Mouse (Mus musculus) erythroblast, embryonic 14.5 days (primary cell): ENCODE data around the gene 9930111J21Rik2. TPM values are rescaled to one million over a fixed set of nuclear protein-coding genes. Genes with fewer than 3 reads are reported as not detected.
"Not testable (repeated sequence)": the region's sequence is repeated elsewhere in the genome, so short reads cannot be mapped to it uniquely, and the experiment has no call there.

ENCODE experiments used
- H3K27me3 ChIP-seq: 2 replicates; pipeline ENCODE4 v1.6.1; 2012; ENCODE audit warnings: inconsistent platforms; ENCODE audit not compliant: control insufficient read depth
- H3K36me3 ChIP-seq: 2 replicates; pipeline ENCODE4 v1.6.1; 2012; ENCODE audit warnings: mild to moderate bottlenecking, inconsistent platforms; ENCODE audit not compliant: control insufficient read depth
- H3K4me1 ChIP-seq: 2 replicates; pipeline ENCODE4 v1.6.1; 2012; ENCODE audit warnings: inconsistent platforms; ENCODE audit not compliant: control insufficient read depth
- H3K4me3 ChIP-seq: replicated peaks from 2 replicates; pipeline ENCODE3; 2012; ENCODE audit warnings: moderate library complexity, mild to moderate bottlenecking, inconsistent platforms
- H3K9me3 ChIP-seq: 2 replicates; pipeline ENCODE4 v1.6.1; 2012; ENCODE audit warnings: low read length, inconsistent platforms, mixed read lengths; ENCODE audit not compliant: control insufficient read depth
- GATA1 ChIP-seq: IDR thresholded peaks from 2 replicates; pipeline ENCODE4 v1.6.1; 2012; ENCODE audit warnings: low read length, inconsistent platforms, mixed read lengths
- TAL1 ChIP-seq: IDR thresholded peaks from 3 replicates; pipeline ENCODE4 v1.6.1; 2012; ENCODE audit warnings: low read length, inconsistent platforms, mixed read lengths
- polyA plus RNA-seq: library from polyadenylated mRNA; stranded (reverse); fragments of >175 nt; gene quantifications from 2 replicates; pipeline ENCODE4 v1.2.3, GENCODE M21; 2012

Gene 9930111J21Rik2
- polyA plus RNA-seq, 1 experiment: not detected

DNA sequence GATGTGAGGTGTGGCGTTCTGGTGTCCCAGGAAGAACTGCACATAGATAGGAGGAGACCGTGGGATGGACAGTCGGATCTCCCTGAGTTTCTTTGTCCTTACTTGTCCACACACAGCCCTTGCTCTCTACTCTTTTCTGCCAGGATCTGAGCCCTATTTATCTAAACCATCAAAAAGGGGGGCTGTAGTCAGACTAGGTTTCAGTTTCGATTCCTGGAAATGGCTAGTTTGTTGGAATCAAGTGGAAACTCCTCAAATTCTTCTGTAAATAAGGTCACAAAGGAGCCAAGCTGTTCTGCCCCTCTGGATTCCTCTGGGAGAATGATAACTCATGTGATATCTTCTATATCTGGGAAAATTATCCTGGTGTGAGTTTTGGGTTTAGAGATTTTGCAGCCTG is 30.3 kb upstream of the 9930111J21Rik2 start:
- H3K36me3 ChIP-seq: no peaks in the 10 kb centered on the region
- no peak overlapping the region for H3K4me3 ChIP-seq
- H3K9me3 ChIP-seq: no peaks in the 10 kb centered on the region
- TF ChIP-seq GATA1 (no peak), TAL1 (no peak)
- H3K27me3 ChIP-seq: no peaks in the 10 kb centered on the region
- H3K4me1 ChIP-seq: peaks cover 44% of the 10 kb centered on the region

DNA sequence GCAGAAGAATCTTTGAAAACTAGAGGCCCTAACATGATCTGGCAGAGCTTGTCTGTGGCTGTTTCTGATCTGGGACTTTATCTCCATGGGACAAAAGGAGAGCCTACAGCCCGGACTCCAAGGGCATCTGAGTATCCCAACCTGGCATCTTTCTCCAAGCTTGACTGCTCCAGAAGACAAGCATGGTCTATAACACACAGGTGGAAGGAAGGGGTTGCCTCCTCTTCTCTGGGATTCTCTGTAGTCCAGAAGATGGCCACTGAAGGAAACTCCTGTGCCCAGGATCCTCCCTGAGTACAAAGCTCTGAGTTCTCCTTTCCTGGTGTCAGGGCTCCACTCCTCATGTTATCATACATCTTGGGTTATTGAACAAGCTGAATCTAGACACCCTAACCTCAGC is 29.6 kb upstream of the 9930111J21Rik2 start:
- TF ChIP-seq TAL1 (no peak), GATA1 (no peak)
- no peak overlapping the region for H3K4me3 ChIP-seq
- H3K4me1 ChIP-seq: peaks cover 38% of the 10 kb centered on the region
- H3K36me3 ChIP-seq: no peaks in the 10 kb centered on the region
- no peaks in the 10 kb centered on the region for H3K9me3 ChIP-seq
- H3K27me3 ChIP-seq: no peaks in the 10 kb centered on the region

DNA sequence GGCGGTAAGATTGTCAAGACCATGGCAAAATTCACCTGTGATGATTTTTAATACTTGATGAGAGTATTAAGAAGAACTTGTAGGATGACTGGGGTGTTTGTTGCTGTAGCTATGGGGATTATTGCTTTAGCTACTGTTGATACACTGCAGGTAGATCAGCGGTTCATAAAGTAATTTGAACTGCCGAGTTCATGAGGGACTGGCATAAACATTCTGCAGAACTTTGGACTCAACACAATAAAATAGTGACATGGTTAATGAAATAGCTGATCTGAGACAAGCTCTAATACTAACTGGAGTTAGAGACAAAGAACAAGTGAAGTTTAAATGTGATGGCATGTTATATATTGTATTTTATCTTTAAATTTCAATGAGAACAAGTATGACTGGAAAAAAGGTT is 27.7 kb upstream of the 9930111J21Rik2 start:
- Histone ChIP-seq H3K36me3 (no peaks in the 10 kb centered on the region), H3K4me3 (no peak overlapping the region), H3K9me3 (no peaks in the 10 kb centered on the region), H3K4me1 (peaks cover 19% of the 10 kb centered on the region), H3K27me3 (no peaks in the 10 kb centered on the region)
- TF ChIP-seq TAL1: no peak

DNA sequence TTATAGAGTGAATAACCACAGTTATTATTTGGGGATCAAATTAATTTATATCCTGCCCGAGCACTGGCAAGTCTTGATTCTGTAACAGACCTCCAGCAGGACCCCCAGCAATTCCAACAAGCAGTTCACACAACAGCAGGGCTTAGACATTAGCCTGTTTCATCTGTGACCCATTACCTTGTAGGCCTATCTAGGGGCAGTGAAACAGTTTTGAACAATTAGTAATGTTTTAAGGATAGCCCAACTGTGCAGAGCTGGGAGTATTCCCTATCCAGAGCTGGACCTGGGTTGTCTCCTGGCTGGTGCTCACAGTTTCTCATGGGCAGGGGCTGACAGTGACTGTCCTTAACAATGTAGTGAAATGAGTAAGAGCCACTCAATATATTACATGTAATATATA is 26.0 kb upstream of the 9930111J21Rik2 start:
- Histone ChIP-seq H3K4me1 (peaks cover 12% of the 10 kb centered on the region), H3K9me3 (no peaks in the 10 kb centered on the region), H3K36me3 (no peaks in the 10 kb centered on the region), H3K4me3 (no peak overlapping the region), H3K27me3 (no peaks in the 10 kb centered on the region)
- no peak for TF ChIP-seq GATA1
- TF ChIP-seq TAL1: no peak

DNA sequence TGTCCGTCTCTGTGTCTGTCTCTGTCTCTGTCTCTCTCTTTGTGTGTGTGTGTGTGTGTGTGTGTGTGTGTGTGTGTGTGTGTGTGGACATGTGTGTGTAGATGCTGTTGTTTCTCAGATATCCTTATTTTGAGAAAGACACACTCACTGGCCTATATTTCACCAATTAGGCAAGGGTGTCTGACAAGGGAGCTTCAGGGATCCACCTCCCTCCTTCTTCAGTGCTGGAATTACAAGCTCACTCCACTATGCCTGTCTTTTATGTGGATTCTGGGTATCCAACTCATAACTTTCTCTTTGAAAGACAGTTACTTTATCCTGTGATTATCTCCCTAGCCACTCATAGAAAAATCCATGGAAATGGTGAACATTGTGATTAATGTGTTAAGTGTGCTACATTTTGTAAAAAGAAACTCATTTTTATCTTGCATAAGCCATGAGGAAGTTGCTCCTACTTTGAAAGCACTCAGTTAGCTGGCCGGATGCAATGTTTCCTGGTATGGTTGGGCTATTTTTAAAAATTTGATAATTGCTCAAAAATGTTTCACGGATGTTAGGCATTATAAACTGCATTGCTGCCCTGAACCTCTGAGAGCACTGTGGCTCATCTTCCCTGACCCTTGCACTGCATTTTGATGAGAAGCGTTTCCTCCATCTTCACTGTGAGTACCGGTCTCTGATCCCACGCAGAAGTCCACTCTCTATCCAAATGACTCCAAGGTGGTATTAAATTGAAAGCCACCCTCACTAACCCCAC is 25.1 kb upstream of the 9930111J21Rik2 start, which contains the start of gene Ifi47:
Ifi47 (plus strand) TSS at position 587 of the 757 bp plus-strand sequence.
- not testable (repeated sequence) for H3K36me3 ChIP-seq, H3K27me3 ChIP-seq, H3K4me3 ChIP-seq, H3K9me3 ChIP-seq, H3K4me1 ChIP-seq

DNA sequence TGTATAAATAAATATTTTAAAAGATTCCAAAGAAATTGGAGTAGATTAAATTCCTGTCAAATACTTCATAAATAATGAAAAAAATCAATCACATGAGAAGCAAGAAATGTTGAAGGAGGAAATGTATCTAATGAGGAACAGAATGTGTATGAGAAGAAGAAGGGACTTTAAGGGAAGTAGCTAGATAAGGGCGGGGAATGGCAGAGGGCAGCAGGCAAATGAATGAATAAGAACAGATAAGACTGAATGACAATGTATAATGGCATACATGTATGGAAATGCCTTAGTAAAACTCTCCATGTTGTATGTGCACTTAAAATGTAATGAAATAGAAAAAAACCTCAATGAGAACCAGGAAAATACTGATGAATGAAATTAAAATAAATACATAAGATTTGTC is 17.3 kb upstream of the 9930111J21Rik2 start:
- no peaks in the 10 kb centered on the region for H3K9me3 ChIP-seq
- peaks cover 2% of the 10 kb centered on the region; the same call in 1 of the 2 replicates for H3K4me1 ChIP-seq
- no peak for TF ChIP-seq GATA1
- TF ChIP-seq TAL1: no peak
- H3K36me3 ChIP-seq: no peaks in the 10 kb centered on the region
- H3K27me3 ChIP-seq: no peaks in the 10 kb centered on the region
- H3K4me3 ChIP-seq: no peak overlapping the region

DNA sequence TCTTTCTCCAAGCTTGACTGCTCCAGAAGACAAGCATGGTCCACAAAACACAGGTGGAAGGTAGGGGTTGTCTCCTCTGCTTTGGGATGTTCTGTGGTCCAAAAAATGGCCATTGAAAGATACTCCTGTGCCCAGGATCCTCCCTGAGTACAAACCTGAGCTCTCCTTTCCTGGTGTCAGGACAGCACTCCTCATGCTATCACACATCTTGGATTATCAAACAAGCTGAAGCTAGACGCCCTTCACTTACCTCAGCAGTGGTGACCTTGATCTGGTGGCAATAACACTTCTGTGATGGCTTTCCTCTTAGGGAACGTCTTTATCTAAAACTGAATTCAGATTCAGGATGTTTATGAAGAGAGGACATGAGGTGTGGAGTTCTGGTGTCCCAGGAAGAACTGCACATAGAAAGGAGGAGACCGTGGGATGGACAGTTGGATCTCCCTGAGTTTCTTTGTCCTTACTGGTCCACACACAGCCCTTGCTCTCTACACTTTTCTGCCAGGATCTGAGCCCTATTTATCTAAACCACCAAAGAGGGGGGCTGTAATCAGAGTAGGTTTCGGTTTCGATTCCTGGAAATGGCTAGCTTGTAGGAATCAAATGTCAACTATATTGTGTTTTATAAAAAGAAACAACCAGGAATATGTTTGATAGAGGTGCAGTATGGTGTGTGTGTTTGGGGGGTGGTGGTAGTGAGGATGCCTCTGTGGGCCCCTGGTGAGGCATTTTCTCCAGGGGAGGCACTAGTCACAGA is 12.8 kb upstream of the 9930111J21Rik2 start, which contains the start of gene Tgtp2:
Tgtp2 (minus strand) TSS at position 494 of the 757 bp plus-strand sequence.
- H3K36me3 ChIP-seq, H3K4me3 ChIP-seq, H3K4me1 ChIP-seq, H3K27me3 ChIP-seq, H3K9me3 ChIP-seq: not testable (repeated sequence)

DNA sequence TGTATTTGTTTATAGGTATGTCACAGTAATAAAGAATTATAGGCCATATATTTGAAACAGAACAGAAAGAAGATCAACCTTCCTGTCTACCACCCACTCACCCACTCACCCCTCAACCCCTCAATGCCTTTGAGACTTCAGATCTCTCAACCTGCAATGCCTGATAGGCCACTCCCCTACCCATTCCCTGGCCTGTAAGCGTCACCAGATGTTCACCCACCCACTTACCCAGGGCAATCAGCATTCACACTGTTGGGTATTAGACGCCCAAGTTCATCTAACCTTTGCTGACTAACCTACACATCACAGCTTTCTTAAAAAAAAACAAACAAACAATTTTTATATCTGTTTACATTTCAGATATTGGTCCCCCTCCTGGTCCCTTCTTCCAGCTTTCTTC is 10.8 kb upstream of the 9930111J21Rik2 start:
- H3K4me1 ChIP-seq, H3K9me3 ChIP-seq, H3K36me3 ChIP-seq, H3K27me3 ChIP-seq, H3K4me3 ChIP-seq: not testable (repeated sequence)

DNA sequence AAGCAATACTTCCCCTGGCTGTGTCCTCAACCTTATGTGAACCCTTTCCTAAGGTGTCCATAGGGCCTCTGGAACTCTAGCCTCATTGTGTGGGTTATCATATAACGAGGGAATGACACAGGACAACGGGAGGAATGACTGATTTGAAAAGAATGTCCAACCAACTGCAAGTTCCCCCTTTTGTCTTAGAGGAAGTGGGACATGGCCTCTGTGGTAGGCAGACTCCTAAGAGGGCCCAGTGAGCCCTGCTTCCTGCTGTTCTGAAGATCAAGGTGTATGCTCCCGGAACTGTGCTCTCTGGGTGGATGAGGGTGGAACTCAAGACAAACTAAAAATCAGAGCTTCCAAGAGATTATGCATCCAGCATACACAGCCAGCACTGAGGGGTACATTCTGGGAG is 9.0 kb upstream of the 9930111J21Rik2 start:
- not testable (repeated sequence) for H3K27me3 ChIP-seq, H3K36me3 ChIP-seq, H3K4me3 ChIP-seq, H3K4me1 ChIP-seq, H3K9me3 ChIP-seq

DNA sequence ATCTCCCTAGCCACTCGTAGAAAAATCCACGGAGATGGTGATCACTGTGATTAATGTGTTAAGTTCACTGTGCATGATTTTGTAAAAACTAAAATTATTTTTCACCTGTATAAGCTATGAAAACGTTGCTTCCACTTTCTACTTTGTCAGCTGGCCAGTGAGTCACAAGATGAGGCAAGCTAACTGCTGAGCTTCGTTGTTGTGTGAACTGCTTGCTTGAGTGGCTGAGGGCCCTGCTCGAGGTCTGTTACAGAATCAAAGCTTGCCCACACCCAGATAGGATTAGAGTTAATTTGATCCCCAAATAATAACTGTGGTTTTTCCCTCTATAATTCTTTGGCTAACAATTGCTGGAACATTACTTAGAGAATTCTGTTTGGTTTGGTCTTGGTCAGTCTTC is 852 bp upstream of the 9930111J21Rik2 start:
- H3K36me3 ChIP-seq, H3K9me3 ChIP-seq, H3K4me1 ChIP-seq, H3K4me3 ChIP-seq, H3K27me3 ChIP-seq: not testable (repeated sequence)

DNA sequence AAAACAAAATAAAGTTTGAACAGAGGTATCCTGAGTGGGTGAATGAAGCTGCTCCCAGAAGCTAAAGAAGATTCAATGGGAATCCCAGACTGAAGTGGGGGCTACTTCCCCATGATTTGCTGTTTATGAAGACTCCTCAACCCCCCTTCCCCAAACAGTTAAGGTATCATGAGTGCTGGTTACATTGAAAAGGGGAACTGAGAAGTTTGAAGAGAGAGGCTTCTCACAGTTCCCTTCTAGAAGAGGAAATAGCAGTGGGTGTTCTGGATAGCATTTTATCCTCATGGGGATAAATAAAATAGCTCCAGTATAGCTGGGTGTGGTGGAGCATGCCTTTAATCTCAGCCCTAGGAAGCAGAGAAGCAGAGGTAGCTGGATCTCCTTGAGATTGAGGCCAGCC is 978 bp downstream of the 9930111J21Rik2 start:
- not testable (repeated sequence) for H3K4me1 ChIP-seq, H3K4me3 ChIP-seq

DNA sequence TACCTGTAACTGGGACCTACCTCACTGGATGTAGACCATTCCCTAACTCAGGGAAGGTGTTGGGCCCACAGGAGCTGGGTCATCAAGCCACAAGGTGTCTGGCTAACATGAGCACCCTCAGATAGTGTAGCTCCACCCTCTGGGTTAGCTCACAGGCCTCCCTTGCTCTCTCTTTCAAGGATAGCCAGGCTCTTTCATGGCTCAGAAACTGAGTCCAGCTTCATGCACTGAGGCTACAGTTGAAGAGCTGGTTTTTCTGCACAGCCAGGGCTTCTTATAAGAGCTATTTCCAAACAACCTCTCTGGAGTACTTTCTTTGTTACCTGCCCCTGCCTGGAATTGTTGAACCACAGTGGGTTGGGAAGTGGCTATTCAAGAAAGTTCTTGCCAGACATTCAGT is 39.0 kb downstream of the 9930111J21Rik2 start:
- H3K4me3 ChIP-seq, H3K4me1 ChIP-seq, H3K27me3 ChIP-seq, H3K36me3 ChIP-seq, H3K9me3 ChIP-seq: not testable (repeated sequence)

More for the DNA sequence above, 978 bp downstream of the 9930111J21Rik2 start:
- H3K27me3 ChIP-seq, H3K9me3 ChIP-seq, H3K36me3 ChIP-seq: not testable (repeated sequence)

DNA sequence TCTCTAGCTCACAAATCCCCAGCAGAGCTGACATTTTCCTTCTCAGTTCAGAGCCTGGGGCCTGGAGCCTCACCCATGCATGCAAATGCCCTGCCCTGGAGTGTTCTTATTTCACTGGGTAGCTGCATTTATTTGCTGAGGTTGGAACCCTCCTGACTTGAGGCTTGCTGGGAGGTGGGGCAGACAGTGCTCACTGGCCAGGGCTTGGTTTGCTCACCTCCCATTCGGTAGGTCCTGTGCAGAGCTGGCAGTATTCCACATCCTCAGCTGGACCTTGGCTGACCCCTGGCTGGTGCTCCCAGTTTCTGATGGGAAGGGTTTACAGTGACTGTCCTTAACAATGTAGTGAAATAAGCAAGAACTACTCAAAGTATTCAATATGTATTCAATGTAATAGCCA is 44.3 kb downstream of the 9930111J21Rik2 start:
- not testable (repeated sequence) for H3K4me3 ChIP-seq, H3K9me3 ChIP-seq

More for the DNA sequence above, 44.3 kb downstream of the 9930111J21Rik2 start:
- not testable (repeated sequence) for H3K27me3 ChIP-seq, H3K4me1 ChIP-seq, H3K36me3 ChIP-seq
